Mouse (Mus musculus) macrophage (primary cell): Measurements from ENCODE around the gene Fxyd3. TPM values are rescaled to one million over a fixed set of nuclear protein-coding genes. Genes with fewer than 3 reads are reported as not detected.

Source experiments
- H3K27ac ChIP-seq: fragments of 350-480 bp; formaldehyde crosslinking; 2 replicates; pipeline ENCODE4 v1.9.0; 2021
- H3K36me3 ChIP-seq: fragments of 350-480 bp; formaldehyde crosslinking; 2 replicates; pipeline ENCODE4 v1.9.0; 2021; ENCODE audit errors: inconsistent target
- H3K4me3 ChIP-seq: fragments of 350-480 bp; formaldehyde crosslinking; 2 replicates; pipeline ENCODE4 v1.9.0; 2021; ENCODE audit errors: inconsistent target
- H3K79me2 ChIP-seq: fragments of 350-480 bp; formaldehyde crosslinking; 2 replicates; pipeline ENCODE4 v1.9.0; 2021; ENCODE audit errors: inconsistent target
- WGBS: methylation state at CpG from one replicate; pipeline ENCODE4 v1.1.7; 2026; ENCODE audit warnings: inconsistent platforms; ENCODE audit not compliant: missing documents; 5-methylcytosine and 5-hydroxymethylcytosine counted together
- polyA plus RNA-seq: library from polyadenylated mRNA; stranded (reverse); fragments of 250-400 nt; gene quantifications from 3 replicates; pipeline ENCODE4 v1.2.4, GENCODE M21; 2018; ENCODE audit warnings: inconsistent platforms

The Fxyd3 gene
- polyA plus RNA-seq, 1 experiment from 2014 or later: not detected

GRCm38 (mm10) chr7:31109796-31110195 is 33.3 kb upstream of the Fxyd3 start:
- no peak overlapping the region for H3K4me3 ChIP-seq
- no peaks in the 10 kb centered on the region for H3K36me3 ChIP-seq
- no peaks in the 10 kb centered on the region for H3K79me2 ChIP-seq
- WGBS: 94% methylated on average over 5 of the region's 5 CpGs
- no peak overlapping the region for H3K27ac ChIP-seq

- WGBS: 40% methylated on average over 5 of the region's 7 CpGs
- Histone ChIP-seq H3K27ac (no peak overlapping the region), H3K4me3 (no peak overlapping the region), H3K79me2 (no peaks in the 10 kb centered on the region), H3K36me3 (no peaks in the 10 kb centered on the region)
Measured at GRCm38 (mm10) chr7:31109091-31109490, 32.6 kb upstream of the Fxyd3 start.

- no peaks in the 10 kb centered on the region for H3K36me3 ChIP-seq
- H3K4me3 ChIP-seq: no peak overlapping the region
- 94% methylated on average over 11 of the region's 11 CpGs for WGBS
- no peaks in the 10 kb centered on the region for H3K79me2 ChIP-seq
- H3K27ac ChIP-seq: no peak overlapping the region
Measured at GRCm38 (mm10) chr7:31107781-31108180, 31.3 kb upstream of the Fxyd3 start.

GRCm38 (mm10) chr7:31106166-31106565 is 29.7 kb upstream of the Fxyd3 start:
- no peak overlapping the region for H3K27ac ChIP-seq
- no peaks in the 10 kb centered on the region for H3K79me2 ChIP-seq
- no peaks in the 10 kb centered on the region for H3K36me3 ChIP-seq
- WGBS: 42% methylated on average over 3 of the region's 3 CpGs
- no peak overlapping the region for H3K4me3 ChIP-seq

- Histone ChIP-seq H3K4me3 (no peak overlapping the region), H3K79me2 (no peaks in the 10 kb centered on the region), H3K36me3 (no peaks in the 10 kb centered on the region), H3K27ac (no peak overlapping the region)
- WGBS: 46% methylated on average over 15 of the region's 15 CpGs
Measured at GRCm38 (mm10) chr7:31105061-31105768, 28.7 kb upstream of the Fxyd3 start.

GRCm38 (mm10) chr7:31100786-31101185 is 24.3 kb upstream of the Fxyd3 start:
- H3K36me3 ChIP-seq: no peaks in the 10 kb centered on the region
- H3K79me2 ChIP-seq: no peaks in the 10 kb centered on the region
- no peak overlapping the region for H3K27ac ChIP-seq
- no peak overlapping the region for H3K4me3 ChIP-seq
- WGBS: 53% methylated on average over 14 of the region's 14 CpGs

- H3K36me3 ChIP-seq: no peaks in the 10 kb centered on the region
Measured at GRCm38 (mm10) chr7:31099612-31099982, 23.1 kb upstream of the Fxyd3 start.

GRCm38 (mm10) chr7:31098697-31099611 is 22.4 kb upstream of the Fxyd3 start:
- Histone ChIP-seq H3K36me3 (no peaks in the 10 kb centered on the region), H3K79me2 (no peaks in the 10 kb centered on the region), H3K27ac (no peak overlapping the region), H3K4me3 (no peak overlapping the region)
- 89% methylated on average over 22 of the region's 22 CpGs for WGBS

More at GRCm38 (mm10) chr7:31099612-31099982, 23.1 kb upstream of the Fxyd3 start:
- H3K27ac ChIP-seq: no peak overlapping the region
- H3K4me3 ChIP-seq: no peak overlapping the region
- no peaks in the 10 kb centered on the region for H3K79me2 ChIP-seq
- 91% methylated on average over 6 of the region's 6 CpGs for WGBS

- Histone ChIP-seq H3K4me3 (no peak overlapping the region), H3K36me3 (no peaks in the 10 kb centered on the region), H3K27ac (no peak overlapping the region), H3K79me2 (no peaks in the 10 kb centered on the region)
- WGBS: 18% methylated on average over 10 of the region's 20 CpGs
Measured at GRCm38 (mm10) chr7:31097583-31098248, 21.2 kb upstream of the Fxyd3 start.

- 90% methylated on average over 7 of the region's 9 CpGs for WGBS
- no peak overlapping the region for H3K27ac ChIP-seq
- H3K79me2 ChIP-seq: no peaks in the 10 kb centered on the region
- H3K4me3 ChIP-seq: no peak overlapping the region
- no peaks in the 10 kb centered on the region for H3K36me3 ChIP-seq
Measured at GRCm38 (mm10) chr7:31096892-31097564, 20.5 kb upstream of the Fxyd3 start.

GRCm38 (mm10) chr7:31094774-31095501 is 18.4 kb upstream of the Fxyd3 start:
- H3K27ac ChIP-seq: no peak overlapping the region
- 28% methylated on average over 7 of the region's 12 CpGs for WGBS
- H3K4me3 ChIP-seq: no peak overlapping the region

GRCm38 (mm10) chr7:31089721-31090120 is 13.2 kb upstream of the Fxyd3 start:
- WGBS: 10% methylated on average over 2 of the region's 2 CpGs
- Histone ChIP-seq H3K36me3 (no peaks in the 10 kb centered on the region), H3K4me3 (no peak overlapping the region), H3K27ac (peak overlapping the region; percentile 18), H3K79me2 (no peaks in the 10 kb centered on the region)

More at GRCm38 (mm10) chr7:31094774-31095501, 18.4 kb upstream of the Fxyd3 start:
- no peaks in the 10 kb centered on the region for H3K79me2 ChIP-seq
- no peaks in the 10 kb centered on the region for H3K36me3 ChIP-seq

GRCm38 (mm10) chr7:31088206-31088605 is 11.7 kb upstream of the Fxyd3 start:
- Histone ChIP-seq H3K36me3 (no peaks in the 10 kb centered on the region), H3K4me3 (no peak overlapping the region), H3K79me2 (no peaks in the 10 kb centered on the region), H3K27ac (no peak overlapping the region)
- 84% methylated on average over 3 of the region's 3 CpGs for WGBS

- H3K27ac ChIP-seq: no peak overlapping the region
- no peaks in the 10 kb centered on the region for H3K36me3 ChIP-seq
- no peaks in the 10 kb centered on the region for H3K79me2 ChIP-seq
- H3K4me3 ChIP-seq: no peak overlapping the region
- WGBS: 4% methylated on average over 2 of the region's 2 CpGs
Measured at GRCm38 (mm10) chr7:31087262-31087661, 10.8 kb upstream of the Fxyd3 start.
